Mouse (Mus musculus) bone marrow, adult 2 months (tissue): ENCODE results near the gene Kalrn. TPM values are rescaled to one million over a fixed set of nuclear protein-coding genes. Genes with fewer than 3 reads are reported as not detected.

Experiments used
- H3K27ac ChIP-seq: fragments of 200-500 bp; 2 replicates; pipeline ENCODE4 v1.5.1; 2012; ENCODE audit warnings: low read depth, mild to moderate bottlenecking, control low read depth, inconsistent platforms, low read length; ENCODE audit not compliant: control insufficient read depth, poor library complexity, insufficient read depth
- H3K4me1 ChIP-seq: fragments of 200-500 bp; 2 replicates; pipeline ENCODE4 v1.6.1; 2011; ENCODE audit warnings: low read length; ENCODE audit not compliant: control insufficient read depth, insufficient read depth
- H3K4me3 ChIP-seq: fragments of 200-500 bp; replicated peaks from 2 replicates; pipeline ENCODE3; 2011; ENCODE audit warnings: mild to moderate bottlenecking, low read depth, low read length, control low read depth; ENCODE audit not compliant: control insufficient read depth
- CTCF ChIP-seq: fragments of 200-500 bp; IDR thresholded peaks from 2 replicates; pipeline ENCODE4 v1.5.1; 2011; ENCODE audit warnings: low read length, control low read depth; ENCODE audit not compliant: control insufficient read depth, insufficient read depth
- POLR2A ChIP-seq: fragments of 200-500 bp; IDR thresholded peaks from 2 replicates; pipeline ENCODE4 v1.6.1; 2011; ENCODE audit warnings: low read depth, mild to moderate bottlenecking, control low read depth, low read length, borderline replicate concordance; ENCODE audit not compliant: control insufficient read depth
- WGBS: fragments of 180-500 bp; shearing (Covaris S2); methylation state at CpG from one replicate; pipeline ENCODE4 v1.1.7; 2018; 5-methylcytosine and 5-hydroxymethylcytosine counted together
- polyA plus RNA-seq: library from polyadenylated mRNA; stranded (reverse); fragments of >200 nt; gene quantifications from 2 replicates; pipeline ENCODE4 v1.2.4, GENCODE M21; 2011; ENCODE audit warnings: low replicate concordance; ENCODE audit not compliant: missing spikeins, insufficient read depth, insufficient read length

Gene Kalrn
- polyA plus RNA-seq, 1 experiment: 72.1 TPM

DNA sequence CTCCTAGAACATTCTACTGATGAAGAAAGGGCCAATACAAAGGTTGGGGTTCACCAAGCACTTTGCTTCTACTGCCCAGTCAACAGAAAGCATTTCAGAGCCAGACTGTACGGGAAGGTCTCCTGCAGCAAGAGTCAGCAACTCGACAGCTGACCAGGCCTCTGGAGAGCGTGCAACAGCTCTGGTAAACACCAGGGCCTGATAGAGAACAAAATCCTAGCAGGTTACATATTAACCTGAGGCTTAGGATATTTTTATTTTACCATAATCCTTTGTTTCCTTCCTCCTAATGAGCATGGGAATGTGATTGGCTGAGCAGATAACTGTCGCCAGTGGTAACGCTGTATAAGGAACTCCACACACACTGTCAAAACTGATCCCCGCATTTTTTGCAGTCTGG lies 609.8 kb downstream of the Kalrn start:
- H3K4me1 ChIP-seq: peaks cover 2% of the 10 kb centered on the region; the same call in 1 of the 2 replicates
- TF ChIP-seq POLR2A: no peak
- no peak for TF ChIP-seq CTCF
- H3K27ac ChIP-seq: no peak overlapping the region
- 71% methylated on average over 6 of the region's 6 CpGs for WGBS
- no peak overlapping the region for H3K4me3 ChIP-seq

DNA sequence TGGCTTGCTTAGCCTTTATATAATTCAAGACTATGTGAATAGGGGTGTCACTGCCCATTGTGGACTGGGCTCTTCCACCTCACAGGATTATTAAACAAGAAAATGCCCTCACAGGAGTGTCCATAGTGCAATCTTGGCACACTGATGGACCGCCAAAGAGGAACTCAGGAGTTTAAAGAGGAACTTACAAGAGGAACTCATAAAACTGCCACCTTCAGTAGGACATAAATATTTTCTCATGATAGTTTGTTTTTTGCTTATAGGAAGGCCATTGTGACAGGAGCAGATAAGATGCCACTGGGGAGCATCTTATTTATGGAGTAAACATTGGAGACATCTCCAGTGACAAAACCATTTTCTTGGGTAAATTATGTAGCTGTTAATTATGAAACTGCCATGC lies 618.5 kb downstream of the Kalrn start:
- Histone ChIP-seq H3K4me3 (no peak overlapping the region), H3K4me1 (peaks cover 5% of the 10 kb centered on the region; the same call in 1 of the 2 replicates), H3K27ac (no peak overlapping the region; the same call in 1 of the 2 replicates)
- 13% methylated on average over 1 of the region's 1 CpGs for WGBS
- no peak for TF ChIP-seq CTCF
- TF ChIP-seq POLR2A: no peak

DNA sequence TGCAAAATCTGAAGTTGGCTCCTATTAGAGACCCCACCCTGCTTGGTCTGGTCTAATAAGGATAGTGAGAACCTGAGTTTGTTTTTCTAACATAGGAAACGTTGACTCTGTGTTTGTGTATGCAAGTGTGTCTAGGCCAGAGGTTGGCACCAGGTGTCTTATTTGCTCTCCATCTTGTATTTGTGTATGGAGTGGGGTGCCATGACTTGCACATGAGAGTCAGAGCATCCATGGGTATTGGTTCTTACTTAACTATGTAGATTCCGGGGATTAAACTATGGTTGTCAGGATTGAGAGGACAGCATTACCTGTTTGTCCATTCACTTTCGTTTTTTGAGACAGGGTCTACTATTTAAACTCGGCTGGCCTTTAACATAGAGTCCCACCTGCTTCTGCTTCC lies 620.3 kb downstream of the Kalrn start:
- no peak overlapping the region for H3K4me3 ChIP-seq
- TF ChIP-seq CTCF: no peak
- no peak for TF ChIP-seq POLR2A
- no peak overlapping the region for H3K27ac ChIP-seq
- H3K4me1 ChIP-seq: peaks cover 5% of the 10 kb centered on the region; the same call in 1 of the 2 replicates
- WGBS: 84% methylated on average over 4 of the region's 4 CpGs

DNA sequence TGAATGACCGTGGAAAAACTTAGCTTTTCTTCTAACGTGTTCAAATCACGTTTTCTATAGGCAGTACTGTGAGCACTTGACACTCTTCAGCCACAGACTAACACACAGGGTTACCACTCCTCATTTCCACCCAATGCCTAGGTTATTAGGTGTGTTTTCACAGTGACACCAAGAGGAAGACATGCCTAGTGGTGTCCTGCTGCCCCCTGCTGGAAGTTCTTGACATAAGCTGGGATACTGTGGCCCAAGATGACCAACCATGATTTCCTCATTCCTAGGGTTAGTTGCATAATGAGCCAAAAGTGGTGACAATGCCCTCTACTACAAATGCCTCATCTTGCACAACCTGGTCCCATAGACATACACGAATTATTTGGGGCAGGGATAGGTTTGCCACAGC lies 622.5 kb downstream of the Kalrn start:
- TF ChIP-seq POLR2A (no peak), CTCF (peak; percentile 92)
- Histone ChIP-seq H3K27ac (no peak overlapping the region), H3K4me1 (peaks cover 5% of the 10 kb centered on the region; the same call in 1 of the 2 replicates), H3K4me3 (no peak overlapping the region)
- 11% methylated on average over 4 of the region's 4 CpGs for WGBS

DNA sequence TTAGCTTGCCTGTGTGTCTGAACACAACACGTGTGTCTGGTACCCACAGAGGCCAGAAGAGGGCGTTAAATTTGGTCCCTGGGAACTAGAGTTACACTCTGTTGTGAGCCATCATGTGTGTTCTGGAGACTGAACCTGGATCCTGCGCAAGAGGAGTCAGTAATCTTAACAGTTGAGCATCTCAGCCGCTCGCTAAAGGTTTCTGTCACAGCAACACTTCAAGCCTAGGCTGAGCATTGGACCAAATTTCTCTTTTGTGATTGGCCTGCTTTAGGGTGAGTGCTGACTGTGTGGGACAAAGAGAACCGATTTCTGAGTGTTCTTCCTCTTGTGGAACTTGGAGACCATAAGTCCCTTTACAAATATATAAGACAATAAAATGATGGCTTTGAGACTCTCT lies 622.9 kb downstream of the Kalrn start:
- Histone ChIP-seq H3K27ac (no peak overlapping the region), H3K4me3 (no peak overlapping the region), H3K4me1 (peaks cover 3% of the 10 kb centered on the region; the same call in 1 of the 2 replicates)
- 67% methylated on average over 6 of the region's 6 CpGs for WGBS
- no peak for TF ChIP-seq POLR2A
- TF ChIP-seq CTCF: no peak

DNA sequence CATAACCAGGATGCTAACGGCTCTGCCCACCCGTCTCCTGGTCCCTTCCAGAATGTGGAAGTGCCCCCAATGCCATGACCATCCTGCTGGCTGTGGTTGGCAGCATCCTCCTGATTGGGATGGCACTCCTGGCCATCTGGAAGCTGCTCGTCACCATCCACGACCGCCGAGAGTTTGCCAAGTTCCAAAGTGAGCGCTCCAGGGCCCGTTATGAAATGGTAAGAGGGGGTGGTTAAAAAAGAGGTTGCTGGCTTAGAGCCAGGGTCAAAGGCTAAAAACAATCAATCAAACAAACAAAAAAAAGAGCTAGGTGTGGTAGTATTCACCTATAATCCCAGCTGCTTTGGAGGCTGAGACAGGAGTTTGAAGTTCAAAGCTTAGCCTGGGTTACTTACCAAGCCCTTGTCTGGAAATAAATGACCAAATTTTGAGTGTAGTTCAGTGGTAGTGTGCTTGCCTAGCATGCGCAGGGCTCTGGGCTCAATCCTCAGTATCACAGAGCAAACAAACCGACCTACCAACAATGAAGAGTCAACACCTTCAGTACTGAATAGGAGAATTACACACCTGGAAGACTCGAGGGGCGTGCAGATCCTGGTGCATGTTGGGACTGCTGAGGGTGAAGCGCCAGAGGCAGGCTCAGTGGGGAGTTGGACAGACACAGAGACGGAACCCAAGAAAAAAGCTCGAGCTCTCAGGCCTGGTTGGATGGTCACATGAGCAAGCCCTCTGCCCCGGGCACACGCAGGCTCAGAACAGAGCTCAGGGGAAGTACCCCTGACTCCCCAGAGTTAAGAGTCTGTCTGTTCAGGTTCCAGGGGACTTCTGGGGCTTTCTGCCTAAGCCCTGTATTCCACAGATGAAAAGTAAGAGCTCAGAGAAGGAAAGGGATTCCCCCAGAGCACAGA lies 625.4 kb downstream of the Kalrn start:
- no peak overlapping the region for H3K27ac ChIP-seq
- no peak for TF ChIP-seq POLR2A
- TF ChIP-seq CTCF: no peak
- no peak overlapping the region for H3K4me3 ChIP-seq
- H3K4me1 ChIP-seq: peaks cover 2% of the 10 kb centered on the region; the same call in 1 of the 2 replicates
- WGBS: 82% methylated on average over 17 of the region's 17 CpGs

DNA sequence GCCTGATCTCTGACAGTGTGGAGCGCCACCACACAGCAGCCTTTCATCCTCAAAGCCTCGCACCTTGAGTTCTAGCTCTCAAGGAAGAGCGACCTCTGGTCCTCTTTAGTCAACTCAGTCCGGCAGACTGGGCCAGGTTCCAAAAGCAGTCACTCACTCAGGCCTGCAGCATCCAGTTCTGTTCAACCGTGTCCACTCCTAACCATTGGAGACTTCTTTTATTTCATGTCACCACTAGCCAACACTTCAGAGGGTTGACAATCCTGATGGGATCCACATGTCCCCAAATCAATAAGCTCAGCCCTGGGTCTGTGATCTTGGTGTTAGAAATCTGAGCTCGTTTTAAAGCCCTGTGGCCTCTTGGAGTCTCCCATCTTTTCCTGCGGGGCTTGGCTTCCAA lies 627.3 kb downstream of the Kalrn start:
- TF ChIP-seq POLR2A (no peak), CTCF (no peak)
- 74% methylated on average over 7 of the region's 7 CpGs for WGBS
- no peak overlapping the region for H3K4me3 ChIP-seq
- no peak overlapping the region for H3K27ac ChIP-seq
- no peaks in the 10 kb centered on the region for H3K4me1 ChIP-seq

DNA sequence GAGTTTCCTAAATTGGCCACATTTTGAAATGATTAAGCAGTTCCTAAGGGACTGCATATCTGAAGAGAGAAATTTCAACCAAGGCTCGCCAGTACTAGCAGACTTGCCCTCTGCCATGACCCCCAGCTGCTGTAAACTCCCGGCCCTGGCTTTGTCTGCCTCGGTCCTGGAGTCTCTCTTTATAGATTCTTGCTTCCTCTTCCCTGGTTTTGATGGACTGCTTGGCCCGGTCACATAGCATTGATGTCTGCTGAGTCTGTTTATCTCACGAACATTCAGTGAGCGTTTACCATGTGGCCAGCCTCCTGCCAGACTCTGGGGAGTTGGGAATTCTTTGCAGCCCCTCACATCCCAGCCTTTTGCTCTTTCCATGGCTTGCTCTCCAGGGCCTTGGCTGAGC lies 628.6 kb downstream of the Kalrn start:
- 46% methylated on average over 6 of the region's 6 CpGs for WGBS
- Histone ChIP-seq H3K27ac (no peak overlapping the region), H3K4me1 (no peaks in the 10 kb centered on the region), H3K4me3 (no peak overlapping the region)
- TF ChIP-seq CTCF (no peak), POLR2A (no peak)
